Mouse (Mus musculus) G1E-ER4 (cell line): ENCODE data around the gene Olfr583. TPM values are rescaled to one million over a fixed set of nuclear protein-coding genes. Genes with fewer than 3 reads are reported as not detected.

Source experiments
- GATA1 ChIP-seq: IDR thresholded peaks from one replicate; pipeline ENCODE4 v1.8.0; 2012; ENCODE audit warnings: low read length, inconsistent platforms
- polyA plus RNA-seq: library from polyadenylated mRNA; stranded (reverse); fragments of >175 nt; gene quantifications from 2 replicates; pipeline ENCODE4 v1.2.3, GENCODE M21; 2012

Gene Olfr583
- polyA plus RNA-seq = not detected in 2 replicates

GRCm38 (mm10) chr7:103051000-103051399 lies at the start of gene Olfr583:
Gene Olfr583 (plus strand): TSS chr7:103051300.
- no peak for TF ChIP-seq GATA1

GRCm38 (mm10) chr7:103037724-103038123 lies 13.4 kb upstream of the Olfr583 start, which contains the start of gene Olfr582:
Gene Olfr582 (plus strand): TSS chr7:103038024.
- TF ChIP-seq GATA1 = no peak

- no peak for TF ChIP-seq GATA1
Observed at GRCm38 (mm10) chr7:103081585-103081984, 30.5 kb downstream of the Olfr583 start, which contains the start of gene Olfr584. Gene Olfr584 (plus strand): TSS chr7:103081885.

GRCm38 (mm10) chr7:103097420-103097819 lies 46.3 kb downstream of the Olfr583 start, which contains the start of gene Olfr585:
Gene Olfr585 (plus strand): TSS chr7:103097720.
- no peak for TF ChIP-seq GATA1

Other genes with a start within 250 kb of the Olfr583 start
- gene Olfr564, start 247.8 kb upstream of the Olfr583 start, polyA plus RNA-seq = not detected in 2 replicates
- gene Olfr566, start 192.5 kb upstream of the Olfr583 start, polyA plus RNA-seq = not detected in 2 replicates
- gene Olfr568, start 174.2 kb upstream of the Olfr583 start, polyA plus RNA-seq = not detected in 2 replicates
- gene Olfr569, start 160.4 kb upstream of the Olfr583 start, polyA plus RNA-seq = not detected in 2 replicates
- gene Olfr570, start 156.7 kb upstream of the Olfr583 start, polyA plus RNA-seq = not detected in 2 replicates
- gene Olfr571, start 133.8 kb upstream of the Olfr583 start, polyA plus RNA-seq = not detected in 2 replicates
- gene Olfr572, start 126.9 kb upstream of the Olfr583 start, polyA plus RNA-seq = not detected in 2 replicates
- gene Olfr573-ps1, start 108.7 kb upstream of the Olfr583 start, polyA plus RNA-seq = not detected in 2 replicates
- gene Olfr574, start 102.8 kb upstream of the Olfr583 start, polyA plus RNA-seq = not detected in 2 replicates
- not detected in 2 replicates for gene Olfr575, start 92.5 kb upstream of the Olfr583 start, polyA plus RNA-seq
- not detected in 2 replicates for gene Olfr576, start 88.6 kb upstream of the Olfr583 start, polyA plus RNA-seq
- gene Olfr577, start 75.4 kb upstream of the Olfr583 start, polyA plus RNA-seq = not detected in 2 replicates
- not detected in 2 replicates for gene Olfr578, start 62.0 kb upstream of the Olfr583 start, polyA plus RNA-seq
- gene Olfr582, start 13.3 kb upstream of the Olfr583 start, polyA plus RNA-seq = not detected in 2 replicates
- gene Olfr584, start 30.6 kb downstream of the Olfr583 start, polyA plus RNA-seq = not detected in 2 replicates
- gene Olfr585, start 46.4 kb downstream of the Olfr583 start, polyA plus RNA-seq = not detected in 2 replicates
- not detected in 2 replicates for gene Olfr586, start 74.3 kb downstream of the Olfr583 start, polyA plus RNA-seq
- not detected in 2 replicates for gene Olfr588-ps1, start 89.6 kb downstream of the Olfr583 start, polyA plus RNA-seq
- not detected in 2 replicates for gene Olfr589, start 105.1 kb downstream of the Olfr583 start, polyA plus RNA-seq
- not detected in 2 replicates for gene Olfr591, start 127.0 kb downstream of the Olfr583 start, polyA plus RNA-seq
- gene Olfr592, start 133.5 kb downstream of the Olfr583 start, polyA plus RNA-seq = not detected in 2 replicates
- gene Olfr593, start 160.6 kb downstream of the Olfr583 start, polyA plus RNA-seq = not detected in 2 replicates
- gene Olfr594, start 165.7 kb downstream of the Olfr583 start, polyA plus RNA-seq = not detected in 2 replicates
- gene Usp17ld, start 201.2 kb downstream of the Olfr583 start, polyA plus RNA-seq = not detected in 2 replicates